Mouse (Mus musculus): Measurements from ENCODE around the gene Adgrv1.

DNA sequence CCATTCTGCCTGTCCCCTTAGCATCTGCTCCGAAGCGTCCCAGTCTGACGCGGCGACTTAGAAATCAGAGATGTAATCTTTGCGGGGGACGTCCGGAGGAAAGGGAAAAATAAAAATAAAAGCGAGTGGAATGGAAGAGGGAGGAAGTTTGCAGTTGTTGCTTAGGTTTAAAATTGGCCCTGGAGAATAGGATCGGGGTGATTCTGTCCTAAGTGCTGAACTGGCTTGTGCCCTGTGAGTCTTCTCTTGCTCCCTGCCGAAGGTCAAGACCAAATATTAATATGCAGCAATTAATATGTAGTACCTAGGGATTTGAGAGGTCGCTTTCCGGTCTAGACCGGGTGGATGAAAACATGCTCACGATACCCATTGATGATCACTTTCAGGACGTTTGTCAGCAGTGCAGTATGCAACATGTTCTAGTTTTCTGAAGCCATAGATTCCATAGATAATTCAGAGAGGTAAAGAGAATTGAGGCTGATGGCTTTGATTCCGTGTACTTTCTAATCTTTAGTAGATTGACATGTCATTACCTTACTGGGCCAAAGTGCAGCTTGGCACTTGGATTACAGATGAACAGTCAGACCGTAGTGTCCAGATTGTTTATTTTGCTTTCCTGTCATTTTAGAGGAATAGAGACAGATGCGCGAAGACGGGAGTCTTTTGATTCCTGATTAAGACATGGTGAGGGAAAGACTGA is 25.2 kb upstream of the Adgrv1 start:
- TF ChIP-seq POLR2A (IDR thresholded peaks at IDR 0.05; ENCODE audit: low read depth, low read length) (no peak), CTCF (IDR thresholded peaks at IDR 0.05; ENCODE audit: extremely low read depth, insufficient read length, insufficient replicate concordance, low read depth, low read length) (no peak)
